Mouse (Mus musculus) bone marrow, adult 2 months (tissue): Measurements from ENCODE around the gene Usb1.

Source experiments
- CTCF ChIP-seq: fragments of 200-500 bp; IDR thresholded peaks from 2 replicates; pipeline ENCODE4 v1.5.1; 2011; ENCODE audit warnings: low read length, control low read depth; ENCODE audit not compliant: control insufficient read depth, insufficient read depth
- POLR2A ChIP-seq: fragments of 200-500 bp; IDR thresholded peaks from 2 replicates; pipeline ENCODE4 v1.6.1; 2011; ENCODE audit warnings: low read depth, mild to moderate bottlenecking, control low read depth, low read length, borderline replicate concordance; ENCODE audit not compliant: control insufficient read depth

DNA sequence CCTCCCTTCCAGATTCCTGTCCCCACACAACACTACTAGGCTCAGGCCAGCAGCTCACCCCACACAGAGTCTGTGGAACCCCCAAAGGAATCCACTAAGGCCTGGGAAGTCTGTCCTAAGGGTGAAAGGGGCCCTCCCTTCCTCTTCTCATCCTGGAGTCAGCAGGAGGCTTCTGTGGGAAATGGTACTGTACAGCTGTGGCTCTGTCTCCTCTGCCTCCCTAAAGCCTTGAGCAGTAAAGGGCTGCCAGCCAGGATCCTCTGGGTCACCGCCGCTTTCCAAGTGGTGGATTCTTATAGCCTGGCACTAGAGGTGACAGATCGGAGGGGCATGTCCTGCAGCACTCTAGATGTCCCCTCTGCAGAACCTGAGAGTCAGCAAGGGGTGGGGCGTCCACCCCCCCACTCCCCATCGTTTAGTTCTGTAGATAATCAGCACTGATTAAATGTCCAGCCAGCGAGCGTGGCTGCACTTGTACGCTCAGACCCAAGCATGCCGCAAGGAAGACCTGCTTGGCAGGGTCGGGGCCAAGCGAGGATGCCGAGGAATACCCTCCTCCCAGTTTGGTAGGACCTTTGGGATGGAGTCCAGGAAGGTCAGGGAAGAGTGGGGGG, 41.4 kb downstream of the Usb1 start:
- TF ChIP-seq POLR2A, result no peak
- no peak for TF ChIP-seq CTCF
